Mouse (Mus musculus) lung, embryonic 14.5 days (tissue): ENCODE results near the gene Mgarp. TPM values are rescaled to one million over a fixed set of nuclear protein-coding genes. Genes with fewer than 3 reads are reported as not detected.
A peak's percentile ranks its signal among the peaks of the same experiment; 100 is the strongest.

Experiments used
- ATAC-seq: fragments of 200-750 bp; cut with Nextera tagmentation; 2 replicates; pipeline ENCODE4 v1.8.0; 2017; ENCODE audit warnings: mild to moderate bottlenecking, moderate TSS enrichment, moderate library complexity; ENCODE audit not compliant: insufficient read depth
- DNase-seq: peaks from one replicate; pipeline ENCODE4 v3.0.0-alpha.2; 2015
- H3K27ac ChIP-seq: fragments of 300-500 bp; sonication (generic); 2 replicates; pipeline ENCODE4 v1.5.1; 2014; ENCODE audit warnings: low read depth, mild to moderate bottlenecking, moderate library complexity
- H3K27me3 ChIP-seq: fragments of 300-500 bp; sonication (generic); 2 replicates; pipeline ENCODE4 v1.6.1; 2014; ENCODE audit warnings: low read length, control low read depth; ENCODE audit not compliant: insufficient read depth
- H3K36me3 ChIP-seq: fragments of 300-500 bp; sonication (generic); 2 replicates; pipeline ENCODE4 v1.6.1; 2014; ENCODE audit warnings: control low read depth; ENCODE audit not compliant: insufficient read depth
- H3K4me1 ChIP-seq: fragments of 300-500 bp; sonication (generic); 2 replicates; pipeline ENCODE4 v1.6.1; 2014; ENCODE audit warnings: antibody characterized with exemption, control low read depth; ENCODE audit not compliant: insufficient read depth
- H3K4me2 ChIP-seq: fragments of 300-500 bp; sonication (generic); 2 replicates; pipeline ENCODE4 v1.6.1; 2014; ENCODE audit warnings: mild to moderate bottlenecking
- H3K4me3 ChIP-seq: fragments of 300-500 bp; sonication (generic); 2 replicates; pipeline ENCODE4 v1.5.1; 2014; ENCODE audit warnings: low read depth, low read length
- H3K9ac ChIP-seq: fragments of 300-500 bp; sonication (generic); 2 replicates; pipeline ENCODE4 v1.6.1; 2014
- H3K9me3 ChIP-seq: fragments of 300-500 bp; sonication (generic); 2 replicates; pipeline ENCODE4 v1.6.1; 2016; ENCODE audit warnings: low read depth, low read length, control low read depth
- CTCF ChIP-seq: IDR thresholded peaks from 2 replicates; pipeline ENCODE4 v1.5.1; 2016; ENCODE audit warnings: antibody characterized with exemption, low read depth
- WGBS: fragments of 180-500 bp; shearing (Covaris S2); extraction: QIAGEN DNeasy Blood & Tissue Kit; methylation state at CpG from one replicate; pipeline ENCODE4 v1.1.7; 2014; 5-methylcytosine and 5-hydroxymethylcytosine counted together
- polyA plus RNA-seq: library from polyadenylated mRNA; unstranded; fragments of >200 nt; fragmentation: Nextera tagmentation; extraction: Ambion mirVana; gene quantifications from 2 replicates; pipeline ENCODE4 v1.2.1, GENCODE M21; 2014

Gene Mgarp
- polyA plus RNA-seq, 1 experiment from 2014 or later = 3.6 TPM

GRCm38 (mm10) chr3:51378665-51378946 is 17.9 kb downstream of the Mgarp start:
- TF ChIP-seq CTCF = no peak
- Histone ChIP-seq H3K36me3 (no peaks in the 10 kb centered on the region), H3K9ac (peak overlapping the region; percentile 48), H3K4me3 (peak overlapping the region; percentile 40), H3K27ac (no peak overlapping the region), H3K4me2 (peak overlapping the region; percentile 69), H3K4me1 (no peaks in the 10 kb centered on the region), H3K27me3 (no peaks in the 10 kb centered on the region), H3K9me3 (no peaks in the 10 kb centered on the region)
- 68% methylated on average over 3 of the region's 3 CpGs for WGBS
- ATAC-seq (peak; percentile 32; the same call in 1 of the 2 replicates), DNase-seq (no peak)

- peak overlapping the region; percentile 69 for H3K4me2 ChIP-seq
- H3K9me3 ChIP-seq = no peaks in the 10 kb centered on the region
- ATAC-seq (peak; percentile 67), DNase-seq (peak; percentile 86)
- H3K4me1 ChIP-seq = no peaks in the 10 kb centered on the region
- peak overlapping the region; percentile 48 for H3K9ac ChIP-seq
- no peaks in the 10 kb centered on the region for H3K27me3 ChIP-seq
- H3K27ac ChIP-seq = peak overlapping the region; percentile 36; the same call in 1 of the 2 replicates
- H3K36me3 ChIP-seq = no peaks in the 10 kb centered on the region
- TF ChIP-seq CTCF = peak; percentile 67
- 18% methylated on average over 31 of the region's 31 CpGs for WGBS
- peak overlapping the region; percentile 40 for H3K4me3 ChIP-seq
Measured at GRCm38 (mm10) chr3:51377878-51378664, 18.5 kb downstream of the Mgarp start.

GRCm38 (mm10) chr3:51375307-51376265 is 21.0 kb downstream of the Mgarp start:
- WGBS = 79% methylated on average over 19 of the region's 19 CpGs
- Histone ChIP-seq H3K36me3 (no peaks in the 10 kb centered on the region), H3K4me1 (no peaks in the 10 kb centered on the region), H3K9me3 (no peaks in the 10 kb centered on the region), H3K4me2 (no peak overlapping the region), H3K4me3 (no peak overlapping the region), H3K27ac (no peak overlapping the region), H3K27me3 (no peaks in the 10 kb centered on the region), H3K9ac (no peak overlapping the region)
- TF ChIP-seq CTCF = peak; percentile 64
- ATAC-seq (no peak), DNase-seq (peak; percentile 68)

GRCm38 (mm10) chr3:51373544-51373943 is 23.0 kb downstream of the Mgarp start:
- Histone ChIP-seq H3K27ac (no peak overlapping the region), H3K9ac (no peak overlapping the region), H3K4me1 (no peaks in the 10 kb centered on the region), H3K4me2 (no peak overlapping the region), H3K9me3 (no peaks in the 10 kb centered on the region), H3K4me3 (no peak overlapping the region), H3K36me3 (no peaks in the 10 kb centered on the region), H3K27me3 (no peaks in the 10 kb centered on the region)
- ATAC-seq = no peak
- 67% methylated on average over 5 of the region's 5 CpGs for WGBS
- TF ChIP-seq CTCF = no peak
- DNase-seq = no peak

GRCm38 (mm10) chr3:51372883-51373282 is 23.7 kb downstream of the Mgarp start:
- no peak overlapping the region for H3K9ac ChIP-seq
- no peak overlapping the region for H3K4me2 ChIP-seq
- no peak for ATAC-seq
- WGBS = 58% methylated on average over 5 of the region's 5 CpGs
- TF ChIP-seq CTCF = no peak
- H3K4me1 ChIP-seq = no peaks in the 10 kb centered on the region
- no peak for DNase-seq
- no peaks in the 10 kb centered on the region for H3K27me3 ChIP-seq
- no peak overlapping the region for H3K27ac ChIP-seq
- no peaks in the 10 kb centered on the region for H3K9me3 ChIP-seq
- no peaks in the 10 kb centered on the region for H3K36me3 ChIP-seq
- H3K4me3 ChIP-seq = no peak overlapping the region

- no peak for DNase-seq
Measured at GRCm38 (mm10) chr3:51371826-51372225, 24.7 kb downstream of the Mgarp start.

GRCm38 (mm10) chr3:51368011-51368410 is 28.5 kb downstream of the Mgarp start:
- WGBS = 80% methylated on average over 4 of the region's 4 CpGs
- no peak overlapping the region for H3K27ac ChIP-seq
- peaks cover 3% of the 10 kb centered on the region; the same call in 1 of the 2 replicates for H3K4me1 ChIP-seq

More at GRCm38 (mm10) chr3:51371826-51372225, 24.7 kb downstream of the Mgarp start:
- Histone ChIP-seq H3K27me3 (no peaks in the 10 kb centered on the region), H3K27ac (no peak overlapping the region), H3K4me3 (no peak overlapping the region), H3K9me3 (no peaks in the 10 kb centered on the region), H3K36me3 (no peaks in the 10 kb centered on the region), H3K9ac (no peak overlapping the region), H3K4me2 (no peak overlapping the region), H3K4me1 (no peaks in the 10 kb centered on the region)
- TF ChIP-seq CTCF = no peak
- ATAC-seq = no peak
- 68% methylated on average over 2 of the region's 2 CpGs for WGBS

More at GRCm38 (mm10) chr3:51368011-51368410, 28.5 kb downstream of the Mgarp start:
- DNase-seq = no peak
- H3K4me3 ChIP-seq = no peak overlapping the region
- H3K36me3 ChIP-seq = no peaks in the 10 kb centered on the region
- H3K4me2 ChIP-seq = no peak overlapping the region
- H3K27me3 ChIP-seq = no peaks in the 10 kb centered on the region
- ATAC-seq = no peak
- H3K9me3 ChIP-seq = no peaks in the 10 kb centered on the region
- no peak for TF ChIP-seq CTCF
- H3K9ac ChIP-seq = no peak overlapping the region
